Mouse (Mus musculus): Measurements from ENCODE around the gene Reps2.
A peak's percentile ranks its signal among the peaks of the same experiment; 100 is the strongest.

The Reps2 gene

GRCm38 (mm10) chrX:162589173-162589805, 54.2 kb downstream of the Reps2 start:
- no peak for DNase-seq

- DNase-seq: peak; percentile 1
Measured at GRCm38 (mm10) chrX:162584349-162584748, 59.1 kb downstream of the Reps2 start.

DNA sequence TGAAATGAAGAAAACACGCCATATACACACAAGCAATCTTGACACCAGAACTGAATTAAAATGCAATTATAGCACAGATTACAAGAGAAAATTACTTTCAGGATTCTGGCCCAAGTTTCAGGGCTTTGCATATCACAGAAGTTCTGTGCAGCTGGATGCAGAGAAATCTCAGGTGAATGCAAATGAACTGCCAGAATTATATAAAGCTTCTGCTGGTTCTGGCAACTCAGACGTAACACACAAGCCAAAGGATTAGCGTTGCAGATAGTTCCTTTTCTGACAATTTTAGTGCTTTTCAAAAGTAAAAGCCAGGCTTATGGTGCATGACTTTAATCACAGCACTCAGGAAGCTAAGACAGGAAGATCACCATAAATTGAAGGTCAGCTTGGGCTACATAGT, 62.9 kb downstream of the Reps2 start:
- no peak for DNase-seq

DNA sequence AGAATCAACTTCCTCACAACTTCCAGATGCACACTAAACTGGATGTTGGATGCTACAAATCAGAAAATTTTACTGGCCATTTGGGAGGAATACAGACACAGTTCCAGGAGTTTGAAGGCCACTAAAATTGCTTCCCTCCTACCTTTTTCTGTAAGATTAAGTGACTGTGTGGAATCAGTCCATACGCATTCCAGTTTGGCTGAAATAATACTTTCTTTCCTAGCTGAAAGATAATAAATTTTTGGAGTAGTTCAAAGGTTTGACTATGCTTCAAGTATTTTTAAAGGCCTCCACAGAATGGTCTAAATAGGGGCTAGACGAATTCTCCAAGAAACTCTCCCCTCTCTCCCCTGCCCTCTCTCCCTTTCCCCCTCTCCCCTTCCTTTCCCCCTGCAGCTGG, 75.0 kb downstream of the Reps2 start:
- no peak for DNase-seq

DNA sequence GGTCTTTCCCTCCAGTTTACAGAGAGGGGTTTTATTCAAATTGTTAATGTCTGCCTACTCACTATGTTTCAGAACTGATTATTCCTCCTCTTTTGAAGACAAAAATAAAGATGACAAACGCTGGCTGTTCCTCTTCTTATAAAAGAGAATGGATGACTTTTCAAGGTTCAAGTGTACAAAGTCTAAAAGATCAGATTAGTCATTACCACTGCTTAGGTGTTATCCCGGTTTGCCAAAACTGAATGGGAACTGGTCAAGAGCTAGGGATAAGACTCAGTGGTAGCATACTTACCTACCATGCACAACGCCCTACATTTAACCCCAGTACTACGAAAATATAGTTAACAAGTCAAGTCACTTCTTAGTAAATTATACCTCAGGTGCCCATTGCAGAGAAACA, 77.9 kb downstream of the Reps2 start:
- DNase-seq: no peak

- peak; percentile 17 for DNase-seq
Measured at GRCm38 (mm10) chrX:162556459-162556841, 87.0 kb downstream of the Reps2 start.

DNA sequence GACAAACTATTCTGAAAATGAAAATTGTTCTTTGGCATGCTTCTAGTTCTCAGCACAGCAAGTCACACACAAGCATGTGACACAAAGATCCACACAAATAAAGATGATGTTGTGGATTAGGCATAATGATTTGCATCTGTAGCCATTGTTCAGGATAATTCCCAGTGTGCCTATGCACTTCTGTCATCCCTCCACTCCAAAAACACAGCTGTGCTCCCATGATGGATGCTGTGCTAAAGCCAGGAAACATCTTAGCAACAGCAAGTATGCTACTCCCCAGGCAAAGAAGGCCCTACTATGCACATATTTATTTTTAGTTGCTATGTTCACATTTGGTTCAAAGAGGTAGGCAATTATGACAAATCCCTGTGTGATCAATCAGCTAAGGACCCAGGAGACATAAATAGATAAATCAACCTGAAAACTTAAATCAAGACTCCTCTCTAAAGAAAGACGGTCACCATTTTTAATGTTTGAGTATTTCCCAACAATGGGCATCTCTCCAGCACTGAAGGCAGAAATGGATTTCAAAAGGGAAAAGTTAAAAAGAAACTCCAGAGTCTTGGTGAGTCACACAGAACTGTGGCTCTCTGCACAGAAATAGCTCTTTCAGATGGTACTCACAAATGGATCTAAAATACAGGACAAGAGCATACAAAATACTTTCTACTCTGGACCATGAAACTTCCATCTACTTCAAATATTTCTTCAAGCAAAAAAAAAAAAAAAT, 87.6 kb downstream of the Reps2 start:
- DNase-seq: no peak

GRCm38 (mm10) chrX:162554513-162554912, 88.9 kb downstream of the Reps2 start:
- DNase-seq: peak; percentile 79

- DNase-seq: peak; percentile 52
Measured at GRCm38 (mm10) chrX:162552383-162552782, 91.1 kb downstream of the Reps2 start.

GRCm38 (mm10) chrX:162545037-162545436, 98.4 kb downstream of the Reps2 start:
- DNase-seq: no peak

- no peak for DNase-seq
Measured at GRCm38 (mm10) chrX:162542576-162543227, 100.7 kb downstream of the Reps2 start.

DNA sequence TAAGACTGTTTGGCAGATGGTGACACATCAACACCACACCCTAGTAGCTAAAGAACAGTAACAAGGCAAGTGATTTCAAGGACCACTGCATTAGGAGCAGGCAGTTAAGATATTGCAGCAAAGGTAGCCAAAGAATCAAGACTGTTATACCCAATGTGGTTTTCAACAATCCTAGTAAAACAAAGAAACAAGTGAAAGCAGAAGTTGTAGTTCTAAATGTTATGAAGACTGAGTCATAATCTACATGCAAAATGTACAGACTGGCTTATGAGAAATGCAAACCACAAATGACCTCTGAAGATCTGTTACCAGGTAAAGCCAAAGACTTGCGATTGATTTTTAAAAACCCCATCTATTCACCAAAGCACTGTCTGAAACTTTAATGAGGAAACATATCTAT, 101.5 kb downstream of the Reps2 start:
- no peak for DNase-seq

GRCm38 (mm10) chrX:162531016-162531415, 112.4 kb downstream of the Reps2 start:
- DNase-seq: no peak

DNA sequence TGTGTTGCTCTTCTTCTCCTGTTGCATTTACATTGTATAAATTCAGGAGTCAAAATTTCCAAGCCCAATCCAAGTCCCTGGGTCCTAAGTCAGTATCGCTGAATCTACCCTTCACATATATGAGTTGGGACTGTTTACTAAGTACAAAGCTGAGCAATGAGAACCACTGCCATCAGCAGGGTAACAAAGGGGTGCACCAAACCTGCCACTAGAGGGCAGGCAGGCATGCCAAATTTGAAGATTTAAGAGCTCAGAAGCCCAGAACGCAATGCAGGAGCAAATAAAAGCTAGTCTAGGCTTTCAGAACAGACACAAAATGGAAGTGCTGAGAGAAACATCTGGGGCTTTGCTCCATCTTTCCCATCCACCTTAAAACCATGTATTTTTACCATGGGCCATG, 116.2 kb downstream of the Reps2 start:
- DNase-seq: peak; percentile 63

GRCm38 (mm10) chrX:162521831-162522514, 121.5 kb downstream of the Reps2 start:
- no peak for DNase-seq

DNA sequence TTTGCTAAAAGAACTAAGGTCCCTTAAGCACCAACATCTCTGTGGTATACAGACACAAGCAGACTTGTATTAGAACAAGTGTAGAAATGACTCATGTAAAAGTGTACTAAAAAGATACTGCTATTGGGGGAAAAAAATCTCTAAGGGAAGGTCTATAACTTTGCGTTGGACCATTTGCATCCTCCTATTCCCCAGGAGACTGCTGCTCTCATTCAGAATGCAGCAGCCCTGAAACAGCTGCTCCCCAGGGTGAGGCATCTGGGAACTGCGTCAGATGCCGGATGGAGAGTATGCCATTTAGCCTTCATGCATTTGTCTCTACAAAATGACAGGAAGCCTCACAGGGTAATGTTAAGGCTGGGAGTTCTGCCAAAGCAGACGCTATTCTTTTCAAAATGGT, 122.3 kb downstream of the Reps2 start:
- DNase-seq: peak; percentile 8

DNA sequence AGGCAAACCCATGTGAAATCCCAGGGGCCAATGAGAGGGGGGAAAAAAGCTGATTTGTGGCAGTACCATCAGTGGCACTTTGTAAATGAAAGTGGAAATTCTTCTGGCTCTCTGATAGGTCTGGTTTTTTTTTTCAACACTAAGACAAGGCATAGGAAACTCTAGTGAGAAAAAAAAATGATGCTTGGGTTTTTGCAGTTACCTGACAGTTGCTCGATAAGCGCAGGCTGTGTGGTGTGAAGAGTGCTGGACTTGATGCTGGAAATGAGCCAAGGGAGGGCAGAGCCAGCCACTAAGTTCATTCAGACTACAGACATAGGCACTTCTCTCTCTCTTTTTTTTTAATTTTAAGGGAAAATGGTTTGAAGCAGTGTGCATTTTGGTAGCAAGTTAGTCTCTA, 123.1 kb downstream of the Reps2 start:
- no peak for DNase-seq

DNA sequence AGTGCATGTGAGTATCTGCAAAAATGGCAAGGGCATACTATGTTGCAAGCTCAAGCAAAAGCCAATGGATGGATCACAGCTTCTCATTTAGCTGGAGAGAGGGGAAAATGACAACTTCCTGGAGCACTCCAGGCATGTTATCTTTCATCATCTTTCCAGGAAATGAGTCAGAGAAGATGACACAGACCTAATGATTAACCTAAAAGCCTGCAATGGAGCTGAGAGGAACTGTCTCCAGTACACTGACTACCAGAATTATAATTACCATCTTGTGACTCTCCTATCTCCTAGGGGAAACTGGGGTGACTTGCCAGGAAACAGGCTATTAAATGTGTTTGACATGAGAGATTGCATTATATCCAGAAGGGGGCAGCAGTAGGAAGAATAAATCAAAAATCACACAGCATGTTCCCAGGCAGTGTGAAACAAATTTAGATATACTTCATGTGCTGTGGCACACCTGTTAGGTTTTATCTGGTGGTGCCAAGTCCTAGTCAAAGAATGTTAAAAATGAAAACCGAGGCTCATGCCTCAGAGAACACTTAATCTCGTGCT, 132.9 kb downstream of the Reps2 start:
- DNase-seq: peak; percentile 29

DNA sequence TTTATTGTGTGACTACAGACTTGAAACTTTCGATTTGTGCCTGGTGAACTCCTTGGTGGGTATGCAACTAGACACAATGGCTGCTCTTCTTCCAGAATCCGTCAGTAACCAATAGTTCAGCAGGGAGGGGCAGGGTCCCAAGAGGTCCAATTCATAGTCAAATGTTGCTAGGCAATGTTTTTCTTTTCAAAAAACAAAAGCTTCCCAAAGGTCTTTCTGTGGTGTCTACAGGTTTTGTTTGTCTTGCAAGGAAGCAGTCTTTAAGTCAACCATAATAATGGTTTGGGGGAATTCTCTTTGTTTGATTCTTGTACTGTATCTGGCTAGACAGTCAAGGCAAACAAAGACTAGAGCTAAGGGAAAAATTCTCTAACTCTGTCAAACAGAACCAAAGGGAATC, 138.3 kb downstream of the Reps2 start:
- DNase-seq: no peak

- no peak for DNase-seq
Measured at GRCm38 (mm10) chrX:162503436-162503835, 140.0 kb downstream of the Reps2 start.

DNA sequence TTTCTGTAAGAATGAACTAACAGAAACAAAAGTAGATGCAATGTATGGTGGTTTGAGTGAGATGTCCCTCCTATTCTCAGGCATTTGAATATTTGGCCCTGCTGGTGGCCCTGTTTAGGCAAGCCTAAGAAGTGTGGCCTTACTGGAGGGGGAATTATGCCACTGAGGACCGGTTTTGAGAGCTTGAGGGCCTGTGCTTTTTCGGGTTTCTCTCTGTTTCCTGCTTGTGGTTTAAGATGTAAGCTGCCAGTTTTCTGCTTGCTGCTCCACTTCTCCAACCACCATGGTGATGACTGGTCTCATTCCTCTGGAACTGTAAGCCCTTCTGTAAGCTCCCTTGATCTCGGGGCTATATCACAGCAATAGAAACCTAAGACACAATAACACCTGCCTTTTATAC, 142.5 kb downstream of the Reps2 start:
- no peak for DNase-seq

DNA sequence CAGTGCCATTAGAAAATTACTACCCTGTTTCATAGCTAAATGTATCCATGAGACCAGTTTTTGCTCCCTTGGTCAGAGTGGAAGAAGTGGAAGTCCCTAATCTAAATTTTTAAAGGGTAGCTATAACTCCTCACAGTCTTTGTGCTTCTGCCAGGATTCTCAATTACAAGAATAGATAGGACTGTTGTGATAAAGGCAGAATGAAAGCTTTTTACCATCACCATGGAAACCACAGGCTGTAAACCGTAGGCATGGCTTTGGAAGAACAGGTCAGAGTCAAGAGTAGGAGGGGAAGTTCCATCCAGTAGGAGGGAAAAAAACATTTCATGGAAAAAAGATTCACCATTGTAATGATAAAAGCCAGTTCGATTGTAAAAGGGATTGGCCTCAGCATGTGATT, 147.0 kb downstream of the Reps2 start:
- DNase-seq: no peak

- no peak for DNase-seq
Measured at GRCm38 (mm10) chrX:162488630-162489029, 154.8 kb downstream of the Reps2 start.
